Mouse (Mus musculus) midbrain, embryonic 15.5 days (tissue): ENCODE data around the gene Lemd2. TPM values are rescaled to one million over a fixed set of nuclear protein-coding genes. Genes with fewer than 3 reads are reported as not detected.

Source experiments
- ATAC-seq: fragments of 200-750 bp; cut with Nextera tagmentation; replicated peaks from 2 replicates; pipeline ENCODE4 v1.8.0; 2017; ENCODE audit warnings: moderate TSS enrichment
- H3K27ac ChIP-seq: fragments of 300-500 bp; sonication (generic); 2 replicates; pipeline ENCODE4 v1.5.1; 2015; ENCODE audit warnings: mild to moderate bottlenecking, inconsistent platforms
- H3K27me3 ChIP-seq: fragments of 300-500 bp; sonication (generic); replicated peaks from 2 replicates; pipeline ENCODE4 v1.6.1; 2015; ENCODE audit warnings: inconsistent platforms
- H3K36me3 ChIP-seq: fragments of 300-500 bp; sonication (generic); replicated peaks from 2 replicates; pipeline ENCODE4 v1.6.1; 2015; ENCODE audit warnings: inconsistent platforms
- H3K4me1 ChIP-seq: fragments of 300-500 bp; sonication (generic); 2 replicates; pipeline ENCODE4 v1.6.1; 2015; ENCODE audit warnings: inconsistent platforms
- H3K4me2 ChIP-seq: fragments of 300-500 bp; sonication (generic); 2 replicates; pipeline ENCODE4 v1.6.1; 2015; ENCODE audit warnings: inconsistent platforms, mild to moderate bottlenecking, moderate library complexity
- H3K4me3 ChIP-seq: fragments of 300-500 bp; sonication (generic); 2 replicates; pipeline ENCODE4 v1.5.1; 2015; ENCODE audit warnings: mild to moderate bottlenecking, inconsistent platforms
- H3K9ac ChIP-seq: fragments of 300-500 bp; sonication (generic); 2 replicates; pipeline ENCODE4 v1.6.1; 2015; ENCODE audit warnings: mild to moderate bottlenecking, inconsistent platforms
- H3K9me3 ChIP-seq: fragments of 300-500 bp; sonication (generic); 2 replicates; pipeline ENCODE4 v1.6.1; 2016; ENCODE audit warnings: inconsistent platforms
- WGBS: fragments of 180-500 bp; shearing (Covaris S2); methylation state at CpG from one replicate; pipeline ENCODE4 v1.1.7; 2015; ENCODE audit warnings: mixed read lengths; 5-methylcytosine and 5-hydroxymethylcytosine counted together
- polyA plus RNA-seq: library from polyadenylated mRNA; unstranded; fragments of >200 nt; fragmentation: Nextera tagmentation; extraction: Ambion mirVana; gene quantifications from 2 replicates; pipeline ENCODE4 v1.2.1, GENCODE M21; 2015

The Lemd2 gene
- polyA plus RNA-seq, result 26.1 and 26.7 TPM in 2 replicates

DNA sequence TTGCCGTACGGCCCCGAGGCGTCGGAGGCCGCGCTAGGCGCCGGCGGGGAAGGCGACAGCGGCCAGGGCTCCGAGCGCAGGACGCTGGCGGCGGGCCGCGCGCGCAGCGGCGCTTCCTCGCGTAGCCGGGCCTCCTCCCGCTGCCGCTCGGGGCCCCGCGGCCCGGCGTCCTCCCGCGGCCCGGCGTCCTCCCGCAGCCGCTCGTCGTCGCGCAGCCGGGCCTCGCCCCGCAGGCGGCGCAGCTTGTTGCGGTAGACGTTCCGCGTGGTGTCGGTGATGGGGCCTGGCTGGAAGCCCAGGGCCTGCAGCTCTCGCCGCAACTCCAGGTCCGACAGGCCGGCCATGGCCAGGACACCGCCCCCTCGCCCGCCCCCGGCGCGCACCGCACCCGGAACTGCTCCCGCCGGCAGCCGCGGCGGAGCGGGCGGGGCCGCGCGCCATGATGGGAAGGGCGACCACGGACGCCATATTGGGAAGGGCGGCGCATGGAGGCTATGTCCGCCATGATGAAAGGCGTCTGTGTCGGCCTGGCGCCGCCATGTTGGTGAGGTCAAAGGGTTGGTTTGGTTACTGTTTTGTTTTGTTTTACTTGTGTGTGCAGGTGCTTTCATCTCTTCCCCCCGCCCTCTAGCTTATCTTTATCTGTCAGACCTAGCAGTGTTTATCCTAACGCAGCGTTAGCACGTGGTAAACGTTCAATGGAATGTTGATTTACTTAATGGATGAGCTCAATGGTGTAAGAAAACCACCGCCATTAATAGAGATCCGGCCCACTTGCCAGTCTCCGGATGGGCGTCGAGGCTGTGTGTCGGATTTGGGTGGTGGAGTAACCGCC is at the start of gene Lemd2:
Gene Lemd2, minus strand, starts transcription at position 395 of the 835 bp plus-strand sequence.
- Histone ChIP-seq H3K4me3 (peak within 1 kb of the TSS; percentile 52), H3K27me3 (no peaks in the 10 kb centered on the region), H3K4me1 (peaks cover 37% of the 10 kb centered on the region), H3K4me2 (peak within 1 kb of the TSS; percentile 62), H3K36me3 (peaks cover 16% of the 10 kb centered on the region), H3K9ac (peak within 1 kb of the TSS; percentile 82), H3K9me3 (no peaks in the 10 kb centered on the region), H3K27ac (peak within 1 kb of the TSS; percentile 98)
- WGBS, result 5% methylated on average over 96 of the region's 97 CpGs
- peak; percentile 94 for ATAC-seq

DNA sequence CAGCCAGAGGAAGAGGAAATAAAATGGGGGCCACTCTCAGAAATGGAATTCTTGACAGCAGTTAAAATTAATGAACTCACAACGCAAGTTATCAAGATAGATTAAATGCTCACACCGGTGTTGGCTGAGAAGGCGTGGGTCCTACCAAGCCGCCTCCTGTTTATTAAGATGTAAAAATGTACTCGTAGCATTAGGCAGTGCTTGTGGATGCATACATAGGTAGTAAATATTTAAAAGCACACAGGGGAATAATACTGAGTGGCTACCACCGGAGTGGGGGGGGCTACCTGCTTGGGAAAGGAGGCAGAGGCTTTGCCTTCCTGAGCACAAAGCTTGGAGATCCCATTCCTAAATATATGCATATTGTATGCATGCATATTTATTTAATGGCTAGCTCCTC is 46.9 kb upstream of the Lemd2 start:
- 56% methylated on average over 6 of the region's 6 CpGs for WGBS
- Histone ChIP-seq H3K4me3 (no peak overlapping the region), H3K27ac (no peak overlapping the region), H3K9ac (no peak overlapping the region), H3K27me3 (no peaks in the 10 kb centered on the region), H3K36me3 (no peaks in the 10 kb centered on the region), H3K9me3 (no peaks in the 10 kb centered on the region), H3K4me2 (no peak overlapping the region), H3K4me1 (peaks cover 5% of the 10 kb centered on the region)
- ATAC-seq, result 0 out of 2 replicates have a peak, but pooled peaks have one; percentile 20

DNA sequence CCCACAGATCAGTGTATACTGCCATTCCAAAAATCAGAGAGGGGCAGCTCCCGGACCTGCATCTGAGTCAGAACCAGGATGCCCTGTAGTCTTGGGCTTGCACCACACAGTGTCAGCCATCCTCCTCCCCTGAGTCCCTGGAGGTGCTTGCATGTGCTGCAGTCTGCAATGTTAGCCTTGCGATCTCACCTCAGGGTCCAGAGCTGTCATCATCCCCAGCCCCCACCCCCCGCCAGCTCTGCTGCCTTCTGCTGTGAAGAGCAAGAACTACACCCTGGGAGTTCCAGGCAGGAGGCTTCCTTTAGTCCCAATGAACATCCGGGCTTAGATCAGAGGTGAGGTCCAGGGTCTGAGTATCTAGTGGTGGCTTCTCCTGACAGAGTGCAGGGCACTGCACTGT is 46.2 kb upstream of the Lemd2 start:
- 25% methylated on average over 4 of the region's 4 CpGs for WGBS
- H3K4me2 ChIP-seq, result no peak overlapping the region
- no peak overlapping the region for H3K9ac ChIP-seq
- H3K4me3 ChIP-seq, result no peak overlapping the region
- no peak overlapping the region for H3K27ac ChIP-seq
- H3K27me3 ChIP-seq, result no peaks in the 10 kb centered on the region
- ATAC-seq, result no peak
- no peaks in the 10 kb centered on the region for H3K36me3 ChIP-seq
- H3K4me1 ChIP-seq, result peaks cover 5% of the 10 kb centered on the region
- H3K9me3 ChIP-seq, result no peaks in the 10 kb centered on the region

DNA sequence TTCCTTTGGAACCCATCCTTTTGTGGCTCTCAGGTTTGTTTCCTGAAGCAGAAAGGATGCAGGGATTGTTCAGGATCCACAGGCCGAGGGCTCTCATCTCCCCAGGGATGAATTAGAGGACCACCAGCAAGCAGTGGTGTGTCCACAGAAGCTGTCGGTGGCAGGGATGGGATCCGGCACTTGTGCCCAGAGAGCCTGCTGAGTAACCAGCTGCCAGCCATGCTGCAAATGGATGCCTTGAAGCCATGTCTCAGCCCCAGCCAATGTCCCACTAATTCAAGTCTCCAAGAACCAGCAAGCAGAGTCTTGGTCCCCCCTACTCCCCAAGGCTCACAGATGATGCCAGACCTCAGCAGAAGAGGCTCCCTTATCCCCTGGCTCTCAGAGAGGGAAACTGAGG is 44.8 kb upstream of the Lemd2 start:
- no peak overlapping the region for H3K9ac ChIP-seq
- H3K4me3 ChIP-seq, result no peak overlapping the region
- no peak overlapping the region for H3K4me2 ChIP-seq
- H3K27me3 ChIP-seq, result no peaks in the 10 kb centered on the region
- 74% methylated on average over 3 of the region's 3 CpGs for WGBS
- no peaks in the 10 kb centered on the region for H3K9me3 ChIP-seq
- no peaks in the 10 kb centered on the region for H3K36me3 ChIP-seq
- peaks cover 5% of the 10 kb centered on the region for H3K4me1 ChIP-seq
- H3K27ac ChIP-seq, result no peak overlapping the region
- no peak for ATAC-seq

DNA sequence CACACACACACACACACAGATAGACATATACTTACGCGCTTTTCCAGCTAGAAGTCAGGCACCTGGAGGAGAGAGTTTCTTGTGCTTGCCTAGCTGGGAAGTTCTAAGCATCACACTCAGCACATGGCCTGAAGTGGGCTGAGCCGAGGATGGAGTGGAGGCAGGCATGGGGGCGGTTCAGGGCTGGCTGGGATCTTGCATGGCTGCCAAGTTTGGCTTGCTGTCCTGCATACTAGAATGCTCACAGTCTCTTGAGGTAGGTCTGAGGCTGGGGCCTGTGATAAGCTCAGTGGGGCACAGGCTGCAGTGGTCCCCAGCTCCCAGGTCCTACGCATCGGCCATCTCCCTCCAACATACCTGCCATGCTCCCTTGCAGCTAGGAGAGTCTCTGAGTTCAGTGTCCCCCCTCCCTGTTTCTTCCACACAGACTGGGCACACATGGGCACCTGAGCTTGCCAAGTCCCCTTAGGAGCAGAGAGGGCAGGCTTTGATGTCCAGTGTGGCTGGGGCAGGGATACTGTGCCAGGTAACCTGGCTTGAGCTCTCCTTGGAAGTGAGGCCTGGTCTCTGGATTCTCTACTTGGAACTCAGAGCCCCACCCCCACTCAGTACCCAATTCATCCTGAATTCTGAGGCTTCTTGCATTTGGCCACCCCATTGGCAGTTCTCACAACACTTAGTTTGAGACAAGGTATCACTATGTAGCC is 43.6 kb upstream of the Lemd2 start:
- H3K36me3 ChIP-seq, result no peaks in the 10 kb centered on the region
- H3K4me1 ChIP-seq, result peaks cover 5% of the 10 kb centered on the region
- H3K27me3 ChIP-seq, result no peaks in the 10 kb centered on the region
- H3K27ac ChIP-seq, result no peak overlapping the region
- H3K9ac ChIP-seq, result no peak overlapping the region
- H3K4me2 ChIP-seq, result no peak overlapping the region
- H3K9me3 ChIP-seq, result no peaks in the 10 kb centered on the region
- no peak overlapping the region for H3K4me3 ChIP-seq
- WGBS, result 88% methylated on average over 6 of the region's 6 CpGs
- no peak for ATAC-seq

DNA sequence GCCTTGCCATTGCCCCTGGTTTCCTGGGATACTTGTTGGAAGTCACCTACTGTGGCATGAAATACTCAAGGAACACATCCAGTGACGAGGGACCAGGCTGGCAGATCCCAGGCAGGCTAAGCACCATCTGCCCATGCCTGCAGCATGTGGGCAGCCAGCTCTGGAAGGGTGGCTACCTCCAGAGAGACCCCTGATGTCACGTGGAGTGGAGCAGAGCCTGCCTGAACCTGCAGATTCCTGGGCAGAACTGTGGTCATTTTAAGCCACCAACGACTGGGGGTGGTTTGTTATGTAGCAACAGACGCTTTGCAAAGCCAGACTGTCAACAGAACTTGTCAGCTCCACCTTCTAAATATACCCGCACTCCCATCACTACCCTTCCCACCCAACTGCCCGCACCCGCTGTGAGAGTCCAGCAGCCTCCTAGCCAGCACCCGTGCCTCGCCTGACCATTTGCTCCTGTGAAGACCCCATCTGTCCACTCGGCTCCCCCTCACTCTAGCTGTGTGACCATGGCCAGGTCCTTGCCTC is 41.6 kb upstream of the Lemd2 start:
- Histone ChIP-seq H3K36me3 (no peaks in the 10 kb centered on the region), H3K4me3 (no peak overlapping the region), H3K9me3 (no peaks in the 10 kb centered on the region), H3K27ac (no peak overlapping the region), H3K27me3 (no peaks in the 10 kb centered on the region), H3K9ac (no peak overlapping the region), H3K4me1 (peaks cover 20% of the 10 kb centered on the region), H3K4me2 (no peak overlapping the region)
- ATAC-seq, result no peak
- 79% methylated on average over 10 of the region's 10 CpGs for WGBS

DNA sequence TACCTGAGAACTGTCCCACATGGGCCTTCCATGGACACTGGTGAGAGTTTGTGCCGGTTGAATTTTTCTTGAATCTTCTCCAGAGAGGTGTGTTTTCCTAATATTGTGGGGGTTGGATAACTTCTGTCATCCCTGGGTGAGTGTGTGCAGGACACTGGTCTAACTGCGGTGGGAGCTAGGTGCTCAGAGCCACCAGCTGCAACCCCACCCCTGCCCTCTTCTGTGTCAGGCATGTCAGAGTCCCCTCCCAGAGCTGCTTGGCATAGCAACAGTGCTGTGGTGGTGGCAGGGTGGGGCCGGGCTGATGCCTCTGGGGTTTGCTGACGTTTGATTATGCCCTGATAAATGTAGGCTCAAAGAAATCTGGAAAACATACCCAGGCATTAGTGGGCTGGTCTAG is 40.6 kb upstream of the Lemd2 start:
- ATAC-seq, result no peak
- WGBS, result 68% methylated on average over 4 of the region's 4 CpGs

DNA sequence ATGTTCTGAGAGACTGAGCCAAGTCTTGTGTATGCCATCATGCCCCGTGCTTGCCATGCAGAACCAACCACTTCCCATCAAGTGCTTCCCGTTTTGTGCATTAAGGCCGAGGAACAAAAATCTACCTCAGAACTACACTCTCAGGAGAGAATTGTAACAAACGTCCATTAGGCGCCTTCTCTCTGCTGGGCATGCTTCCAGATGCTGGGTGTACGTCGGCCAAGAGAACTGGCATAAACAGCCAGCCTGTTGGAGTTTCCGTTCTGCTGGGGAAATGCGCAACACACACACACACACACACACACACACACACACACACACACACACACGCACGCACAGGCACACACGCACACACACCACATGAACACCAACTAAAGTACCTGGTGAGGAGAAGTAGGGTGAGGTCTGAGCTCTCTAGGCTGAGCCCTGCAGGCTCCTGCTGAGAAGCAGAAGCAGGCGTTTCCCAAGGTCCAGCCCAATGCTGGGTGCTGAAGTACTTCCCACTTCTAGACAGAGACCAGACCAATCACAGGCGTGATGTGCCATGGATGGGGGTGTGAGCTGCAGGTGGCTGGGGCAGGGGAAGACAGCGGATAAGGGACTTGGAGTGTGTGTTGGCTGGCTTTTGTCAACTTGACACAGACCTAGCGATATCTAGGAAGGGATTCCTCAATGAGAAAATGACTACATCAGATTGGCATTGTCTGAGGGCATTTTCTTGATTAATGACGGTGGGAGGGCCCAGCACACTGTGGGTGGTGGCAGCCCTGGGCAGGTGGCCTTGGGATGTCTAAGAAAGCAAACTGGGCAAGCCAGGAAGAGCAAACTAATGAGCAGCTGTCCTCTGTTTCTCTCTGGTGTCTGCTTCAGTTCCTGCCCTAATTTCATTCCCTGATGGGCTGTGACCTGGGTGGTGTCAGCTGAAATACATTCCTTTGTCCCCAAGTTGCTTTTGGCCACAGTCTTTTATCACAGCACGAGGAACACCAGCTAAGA is 38.2 kb upstream of the Lemd2 start:
- Histone ChIP-seq H3K4me3 (no peak overlapping the region), H3K9ac (no peak overlapping the region), H3K4me1 (peaks cover 26% of the 10 kb centered on the region), H3K27ac (peak overlapping the region; percentile 29), H3K36me3 (no peaks in the 10 kb centered on the region), H3K4me2 (no peak overlapping the region), H3K27me3 (no peaks in the 10 kb centered on the region), H3K9me3 (no peaks in the 10 kb centered on the region)
- WGBS, result 59% methylated on average over 18 of the region's 18 CpGs
- peak; percentile 54; the same call in 1 of the 2 replicates for ATAC-seq

More for the DNA sequence above, 40.6 kb upstream of the Lemd2 start:
- H3K9ac ChIP-seq, result no peak overlapping the region
- no peak overlapping the region for H3K4me3 ChIP-seq
- H3K4me1 ChIP-seq, result peaks cover 23% of the 10 kb centered on the region
- no peak overlapping the region for H3K27ac ChIP-seq
- no peak overlapping the region for H3K4me2 ChIP-seq
- H3K27me3 ChIP-seq, result no peaks in the 10 kb centered on the region
- no peaks in the 10 kb centered on the region for H3K36me3 ChIP-seq
- H3K9me3 ChIP-seq, result no peaks in the 10 kb centered on the region

DNA sequence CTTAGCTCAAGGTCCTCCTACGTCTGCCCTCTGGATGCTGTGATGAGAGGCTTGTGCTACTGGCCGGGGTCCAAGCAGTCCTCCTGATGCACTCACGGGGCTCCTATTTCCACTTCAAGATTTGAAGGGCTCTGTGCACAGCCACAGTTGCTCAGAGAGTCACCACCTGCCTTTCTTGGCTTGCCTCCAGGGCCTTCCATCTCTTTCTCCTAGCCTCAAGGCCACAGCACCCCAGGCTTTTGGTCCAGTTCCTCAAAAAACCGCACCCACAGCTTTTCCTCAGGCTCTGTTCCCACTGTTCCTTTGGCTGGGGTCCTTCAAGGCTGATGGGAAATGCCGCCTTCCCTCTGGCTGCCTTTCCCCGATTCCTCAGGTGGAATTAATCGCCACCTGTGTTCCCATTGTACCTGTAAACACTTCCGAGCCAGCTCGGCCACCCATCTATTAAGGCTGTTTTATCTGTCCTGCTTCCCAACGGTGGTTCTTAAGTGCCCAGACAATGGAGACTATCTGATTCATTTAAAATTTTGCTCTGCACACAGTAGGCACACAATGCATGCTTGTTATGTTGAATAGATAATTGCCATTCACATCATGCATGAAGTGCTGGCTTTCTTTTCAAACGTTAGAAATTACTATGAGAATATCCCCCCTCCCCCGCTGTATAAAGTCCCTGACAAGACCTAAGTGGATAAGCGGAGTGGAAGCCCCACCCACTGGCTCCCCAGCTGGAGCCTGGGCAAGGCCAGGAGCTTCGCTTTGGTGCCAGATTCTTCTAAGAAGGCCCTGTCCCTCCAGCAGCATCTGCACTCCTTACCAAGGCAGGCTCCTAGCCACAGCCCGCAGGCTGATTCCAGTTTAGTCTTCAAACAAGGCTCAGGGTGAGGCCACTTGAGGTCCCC is 36.5 kb upstream of the Lemd2 start:
- peak overlapping the region; percentile 36 for H3K27ac ChIP-seq
- 0 out of 2 replicates have a peak, but pooled peaks have one; percentile 35 for ATAC-seq
- H3K9ac ChIP-seq, result no peak overlapping the region
- H3K27me3 ChIP-seq, result no peaks in the 10 kb centered on the region
- whole genome bisulfite sequencing, result 30% methylated on average over 15 of the region's 15 CpGs
- H3K4me2 ChIP-seq, result no peak overlapping the region
- H3K9me3 ChIP-seq, result no peaks in the 10 kb centered on the region
- no peak overlapping the region for H3K4me3 ChIP-seq
- peaks cover 26% of the 10 kb centered on the region for H3K4me1 ChIP-seq
- no peaks in the 10 kb centered on the region for H3K36me3 ChIP-seq

DNA sequence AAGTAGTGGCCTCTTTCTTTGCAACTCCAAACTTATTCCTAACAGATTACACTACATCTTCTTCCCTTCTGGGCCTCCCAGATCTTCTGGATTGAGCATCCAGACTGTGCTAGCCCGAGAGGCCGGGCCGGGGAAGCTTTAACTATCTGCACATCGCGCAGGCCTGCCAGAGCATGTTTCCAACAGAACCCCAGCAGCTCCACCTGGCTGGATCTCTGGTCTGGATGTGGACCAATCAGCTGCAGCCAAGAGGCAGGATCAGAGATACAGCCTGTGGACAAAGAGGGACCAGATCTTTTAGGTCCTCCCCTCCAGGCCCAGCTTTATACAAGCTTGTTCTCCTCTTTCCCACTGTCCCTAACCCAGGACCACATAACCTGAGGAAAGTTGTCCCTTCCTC is 35.7 kb upstream of the Lemd2 start:
- H3K27me3 ChIP-seq, result no peaks in the 10 kb centered on the region
- no peak for ATAC-seq
- peaks cover 26% of the 10 kb centered on the region for H3K4me1 ChIP-seq
- H3K9me3 ChIP-seq, result no peaks in the 10 kb centered on the region
- H3K4me2 ChIP-seq, result no peak overlapping the region
- no peak overlapping the region for H3K9ac ChIP-seq
- H3K27ac ChIP-seq, result no peak overlapping the region
- 95% methylated on average over 5 of the region's 5 CpGs for WGBS
- H3K4me3 ChIP-seq, result no peak overlapping the region
- no peaks in the 10 kb centered on the region for H3K36me3 ChIP-seq

DNA sequence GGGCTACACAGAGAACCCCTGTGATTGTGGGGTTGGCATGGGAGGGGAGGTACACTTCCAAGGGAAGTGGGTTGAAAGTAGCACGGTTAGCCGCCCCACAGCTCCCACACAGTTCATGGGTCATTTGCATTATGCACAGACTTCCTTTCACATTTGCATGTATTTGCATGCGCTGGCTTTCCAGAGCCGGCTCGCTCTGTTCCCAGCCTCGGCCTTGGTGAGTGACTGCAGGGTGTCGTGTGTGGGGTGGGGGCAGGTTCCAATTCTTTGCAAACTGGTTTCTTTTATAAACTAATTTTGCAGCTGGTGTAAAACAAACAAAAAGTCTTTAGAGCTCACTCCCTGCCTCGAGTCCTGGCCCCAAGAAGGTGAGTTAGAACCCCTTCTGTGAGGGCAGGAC is 34.4 kb upstream of the Lemd2 start:
- H3K36me3 ChIP-seq, result no peaks in the 10 kb centered on the region
- no peak for ATAC-seq
- H3K4me1 ChIP-seq, result peaks cover 26% of the 10 kb centered on the region
- H3K9me3 ChIP-seq, result no peaks in the 10 kb centered on the region
- no peaks in the 10 kb centered on the region for H3K27me3 ChIP-seq
- WGBS, result 37% methylated on average over 8 of the region's 8 CpGs
- no peak overlapping the region for H3K27ac ChIP-seq
- no peak overlapping the region for H3K9ac ChIP-seq
- H3K4me2 ChIP-seq, result no peak overlapping the region
- no peak overlapping the region for H3K4me3 ChIP-seq
